Mouse (Mus musculus): ENCODE data around the gene Fbln5. TPM values are rescaled to one million over a fixed set of nuclear protein-coding genes. Genes with fewer than 3 reads are reported as not detected.

Gene Fbln5
- polyA plus RNA-seq, 2 experiments = 112 to 164 TPM

DNA sequence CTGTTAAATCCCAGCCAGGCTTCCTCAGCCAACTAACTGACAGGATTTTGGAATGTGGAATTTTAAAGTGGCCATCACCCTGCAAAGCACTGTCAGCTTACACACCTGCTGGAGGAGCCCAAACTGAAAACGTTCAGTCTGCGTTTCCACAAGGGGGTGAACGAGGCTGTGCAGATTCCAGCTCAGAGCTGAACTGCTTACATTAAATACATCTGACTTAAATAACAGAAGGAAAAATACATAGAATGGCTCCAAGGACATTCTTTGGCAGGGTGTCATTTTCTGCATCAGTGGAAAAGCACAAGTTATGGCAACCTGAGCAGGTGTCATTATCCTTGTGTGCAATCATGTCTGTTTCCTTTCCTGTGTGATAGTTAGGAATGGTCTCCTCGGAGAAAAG, 44.7 kb downstream of the Fbln5 start:
- no peak overlapping the region for H3K9ac ChIP-seq (ENCODE audit: low read depth, low read length, severe bottlenecking)
- no peaks in the 10 kb centered on the region for H3K36me3 ChIP-seq (ENCODE audit: control insufficient read depth, insufficient read depth, low read length)
- H3K4me1 ChIP-seq (ENCODE audit: control insufficient read depth, insufficient read depth, low read length) = peaks cover 20% of the 10 kb centered on the region
- no peaks in the 10 kb centered on the region for H3K27me3 ChIP-seq (ENCODE audit: control insufficient read depth, insufficient read depth, low read length)
- no peaks in the 10 kb centered on the region for H3K9me3 ChIP-seq (ENCODE audit: control insufficient read depth, low read length)
- ATAC-seq (ENCODE audit: low FRiP score, low read depth) (no peak), DNase-seq (ENCODE audit: low spot score) (no peak)
- no peak overlapping the region for H3K4me3 ChIP-seq (replicated peaks; ENCODE audit: low read length)
- H3K4me2 ChIP-seq (replicated peaks; ENCODE audit: low read depth, low read length, severe bottlenecking) = no peak overlapping the region
- TF ChIP-seq POLR2A (IDR thresholded peaks at IDR 0.05; ENCODE audit: borderline replicate concordance, extremely low read depth, insufficient read depth, insufficient read length) = no peak
- no peak overlapping the region for H3K27ac ChIP-seq (replicated peaks; ENCODE audit: low read depth, low read length)
- WGBS = 36% methylated on average over 4 of the region's 4 CpGs

DNA sequence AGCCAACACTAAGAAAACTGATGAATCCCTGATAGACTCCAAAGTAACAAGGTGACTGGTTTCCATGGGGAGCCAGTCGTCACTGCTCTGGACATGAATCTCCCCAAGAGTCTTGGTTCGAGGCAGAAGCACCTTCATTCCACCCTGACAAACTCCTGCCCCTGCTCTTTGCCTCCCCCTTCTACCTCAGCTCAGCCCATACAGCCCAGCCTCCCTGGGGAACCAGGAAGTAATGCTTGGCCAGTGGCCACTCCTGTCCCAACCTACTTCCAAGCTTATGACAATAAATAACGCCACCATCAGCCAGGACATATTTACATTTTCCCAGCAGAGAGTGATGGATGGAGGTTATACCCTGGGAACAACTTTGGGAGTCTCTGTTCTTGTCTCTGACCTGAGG, 45.9 kb downstream of the Fbln5 start:
- Histone ChIP-seq H3K27ac (replicated peaks; ENCODE audit: low read depth, low read length) (no peak overlapping the region), H3K4me3 (replicated peaks; ENCODE audit: low read length) (no peak overlapping the region), H3K9me3 (ENCODE audit: control insufficient read depth, low read length) (no peaks in the 10 kb centered on the region), H3K4me2 (replicated peaks; ENCODE audit: low read depth, low read length, severe bottlenecking) (no peak overlapping the region), H3K4me1 (ENCODE audit: control insufficient read depth, insufficient read depth, low read length) (peaks cover 9% of the 10 kb centered on the region), H3K36me3 (ENCODE audit: control insufficient read depth, insufficient read depth, low read length) (no peaks in the 10 kb centered on the region), H3K27me3 (ENCODE audit: control insufficient read depth, insufficient read depth, low read length) (no peaks in the 10 kb centered on the region), H3K9ac (ENCODE audit: low read depth, low read length, severe bottlenecking) (no peak overlapping the region)
- TF ChIP-seq POLR2A (IDR thresholded peaks at IDR 0.05; ENCODE audit: borderline replicate concordance, extremely low read depth, insufficient read depth, insufficient read length) = no peak
- no peak for ATAC-seq (ENCODE audit: low FRiP score, low read depth)
- WGBS = 71% methylated on average over 3 of the region's 3 CpGs
- no peak for DNase-seq (ENCODE audit: low spot score)

DNA sequence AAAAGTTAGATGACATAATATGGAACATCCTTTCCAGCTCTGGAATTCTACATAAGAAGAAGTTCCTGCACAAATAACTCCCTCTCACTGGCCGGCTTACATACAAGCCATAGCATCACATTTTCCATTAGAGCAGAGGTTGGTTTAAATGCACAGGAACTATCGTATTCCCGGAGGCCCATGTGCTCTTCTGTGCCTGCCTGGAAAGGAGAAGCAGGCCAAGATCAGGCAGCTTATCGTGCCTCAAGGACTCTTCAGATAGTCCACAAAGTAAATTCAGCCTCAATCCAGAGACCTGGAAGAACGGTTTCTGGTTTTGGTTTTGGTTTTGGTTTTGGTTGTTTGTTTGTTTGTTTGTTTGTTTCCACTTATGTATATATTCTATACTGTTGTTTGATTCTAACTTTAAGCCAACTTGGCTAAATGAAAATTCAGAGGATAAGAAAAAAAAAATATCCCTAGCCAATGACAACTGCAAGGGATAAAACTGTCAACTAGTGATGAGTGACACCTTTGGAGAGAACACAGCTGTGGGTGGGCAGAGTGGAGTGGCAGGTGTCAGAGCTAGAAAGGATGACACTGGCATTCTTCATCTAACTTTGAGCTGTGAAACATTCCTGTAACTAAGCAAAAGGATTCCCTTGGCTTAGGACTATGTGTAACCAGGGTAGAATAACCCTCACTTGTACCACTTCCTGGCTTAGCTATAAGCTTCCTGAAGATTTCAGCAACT, 48.4 kb downstream of the Fbln5 start:
- no peak for TF ChIP-seq POLR2A (IDR thresholded peaks at IDR 0.05; ENCODE audit: borderline replicate concordance, extremely low read depth, insufficient read depth, insufficient read length)
- ATAC-seq (ENCODE audit: low FRiP score, low read depth) = 0 out of 2 replicates have a peak, but pooled peaks have one; percentile 32
- no peak for DNase-seq (ENCODE audit: low spot score)
- H3K4me2 ChIP-seq (replicated peaks; ENCODE audit: low read depth, low read length, severe bottlenecking) = no peak overlapping the region
- WGBS = 77% methylated on average over 5 of the region's 5 CpGs
- H3K4me3 ChIP-seq (replicated peaks; ENCODE audit: low read length) = no peak overlapping the region
- H3K36me3 ChIP-seq (ENCODE audit: control insufficient read depth, insufficient read depth, low read length) = 0 out of 2 replicates have a peak, but pooled peaks cover 7% of the 10 kb centered on the region
- no peaks in the 10 kb centered on the region for H3K9me3 ChIP-seq (ENCODE audit: control insufficient read depth, low read length)
- no peaks in the 10 kb centered on the region for H3K27me3 ChIP-seq (ENCODE audit: control insufficient read depth, insufficient read depth, low read length)
- H3K4me1 ChIP-seq (ENCODE audit: control insufficient read depth, insufficient read depth, low read length) = peaks cover 12% of the 10 kb centered on the region; the same call in 1 of the 2 replicates
- H3K27ac ChIP-seq (replicated peaks; ENCODE audit: low read depth, low read length) = no peak overlapping the region
- no peak overlapping the region for H3K9ac ChIP-seq (ENCODE audit: low read depth, low read length, severe bottlenecking)

DNA sequence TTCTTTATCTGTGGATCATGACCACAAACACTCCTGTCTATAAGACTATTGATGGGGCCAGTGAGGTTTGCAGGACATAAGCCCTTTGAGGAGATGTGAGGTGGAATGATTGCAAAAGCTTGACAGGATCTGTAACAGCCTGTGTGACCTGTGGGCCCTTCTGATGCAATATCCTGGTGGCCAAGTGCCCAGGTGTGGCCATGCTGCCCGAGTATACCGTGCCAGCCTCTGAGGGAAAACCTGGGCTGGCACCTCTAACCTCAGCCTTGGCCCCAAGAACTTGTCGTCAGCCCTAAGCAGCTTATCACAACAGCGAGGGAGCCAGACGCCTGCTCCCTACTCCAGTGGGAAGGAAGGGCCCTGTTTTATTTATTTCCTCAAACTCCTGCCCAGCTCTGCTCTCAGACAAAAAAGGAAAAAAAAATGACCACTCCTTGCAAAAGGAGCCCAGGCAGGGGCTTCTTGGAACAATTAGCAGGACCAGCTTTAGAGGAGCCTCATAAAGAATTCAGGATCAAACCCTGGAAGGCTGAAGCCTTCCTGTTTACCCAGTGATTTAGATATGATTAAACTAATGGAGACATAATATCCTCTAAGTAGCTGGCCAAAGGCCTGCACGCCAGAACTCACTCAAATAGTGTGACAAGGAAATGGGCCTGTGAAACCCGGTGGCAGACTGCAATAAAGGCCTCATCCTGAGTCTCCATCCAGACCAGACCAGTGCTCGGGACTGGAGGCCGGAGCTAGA, 51.4 kb downstream of the Fbln5 start:
- peaks cover 11% of the 10 kb centered on the region; the same call in 1 of the 2 replicates for H3K36me3 ChIP-seq (ENCODE audit: control insufficient read depth, insufficient read depth, low read length)
- no peak for DNase-seq (ENCODE audit: low spot score)
- H3K9me3 ChIP-seq (ENCODE audit: control insufficient read depth, low read length) = no peaks in the 10 kb centered on the region
- peaks cover 22% of the 10 kb centered on the region for H3K4me1 ChIP-seq (ENCODE audit: control insufficient read depth, insufficient read depth, low read length)
- H3K9ac ChIP-seq (ENCODE audit: low read depth, low read length, severe bottlenecking) = no peak overlapping the region
- H3K27me3 ChIP-seq (ENCODE audit: control insufficient read depth, insufficient read depth, low read length) = no peaks in the 10 kb centered on the region
- H3K27ac ChIP-seq (replicated peaks; ENCODE audit: low read depth, low read length) = no peak overlapping the region
- no peak for TF ChIP-seq POLR2A (IDR thresholded peaks at IDR 0.05; ENCODE audit: borderline replicate concordance, extremely low read depth, insufficient read depth, insufficient read length)
- WGBS = 55% methylated on average over 9 of the region's 9 CpGs
- no peak overlapping the region for H3K4me2 ChIP-seq (replicated peaks; ENCODE audit: low read depth, low read length, severe bottlenecking)
- H3K4me3 ChIP-seq (replicated peaks; ENCODE audit: low read length) = no peak overlapping the region
- no peak for ATAC-seq (ENCODE audit: low FRiP score, low read depth)

DNA sequence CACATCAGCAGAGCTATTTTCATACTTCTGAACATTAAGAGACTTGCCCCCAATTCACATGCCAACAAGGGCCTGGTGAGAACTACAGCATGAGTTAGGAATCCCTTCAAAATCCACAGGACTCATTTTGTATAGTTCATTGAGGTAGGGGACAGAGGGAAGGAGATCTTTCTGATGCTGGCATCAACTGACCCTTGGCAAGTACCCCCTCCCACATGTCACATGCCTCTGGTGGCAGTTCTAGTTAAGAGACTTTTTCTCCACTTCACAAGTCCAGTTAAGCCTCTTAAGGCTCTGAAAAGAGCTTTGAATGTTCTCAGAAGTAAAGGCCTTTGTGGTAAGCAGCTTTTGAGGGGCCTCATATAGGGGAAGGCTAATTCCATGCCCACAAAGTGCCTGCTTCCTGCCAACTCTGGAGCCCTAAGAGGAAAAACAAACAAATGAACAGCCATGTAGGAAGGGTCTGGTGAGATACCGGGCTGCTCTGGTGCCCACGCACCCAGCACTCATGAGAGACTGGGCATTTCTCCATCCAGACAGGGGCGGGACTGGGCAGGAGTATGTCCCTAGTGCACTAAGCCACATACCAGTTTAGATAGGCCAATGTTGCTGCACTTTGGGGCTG, 52.5 kb downstream of the Fbln5 start:
- no peak overlapping the region for H3K4me3 ChIP-seq (replicated peaks; ENCODE audit: low read length)
- H3K36me3 ChIP-seq (ENCODE audit: control insufficient read depth, insufficient read depth, low read length) = peaks cover 12% of the 10 kb centered on the region; the same call in 1 of the 2 replicates
- H3K4me2 ChIP-seq (replicated peaks; ENCODE audit: low read depth, low read length, severe bottlenecking) = no peak overlapping the region
- 75% methylated on average over 3 of the region's 3 CpGs for WGBS
- peaks cover 22% of the 10 kb centered on the region for H3K4me1 ChIP-seq (ENCODE audit: control insufficient read depth, insufficient read depth, low read length)
- no peaks in the 10 kb centered on the region for H3K27me3 ChIP-seq (ENCODE audit: control insufficient read depth, insufficient read depth, low read length)
- no peak overlapping the region for H3K9ac ChIP-seq (ENCODE audit: low read depth, low read length, severe bottlenecking)
- no peak overlapping the region for H3K27ac ChIP-seq (replicated peaks; ENCODE audit: low read depth, low read length)
- no peak for DNase-seq (ENCODE audit: low spot score)
- no peak for TF ChIP-seq POLR2A (IDR thresholded peaks at IDR 0.05; ENCODE audit: borderline replicate concordance, extremely low read depth, insufficient read depth, insufficient read length)
- no peaks in the 10 kb centered on the region for H3K9me3 ChIP-seq (ENCODE audit: control insufficient read depth, low read length)
- no peak for ATAC-seq (ENCODE audit: low FRiP score, low read depth)

Measured in limb, embryonic 14.5 days (tissue).